ENCODE assay signal across 29 mouse cellular contexts in genomic region chr4:137778397-137779184, GRCm38 (mm10). TPM values are rescaled to one million over a fixed set of nuclear protein-coding genes. Genes with fewer than 3 reads are reported as not detected.
DNase-seq lines count a peak whose midpoint lies in the region; ATAC-seq and TF ChIP-seq lines count a peak whose summit lies in the region.
"Had no signal": no experiment of that assay in that cellular context is flagged by ENCODE, and none has a peak within 500 bp of the region (broad histone marks: within the 10 kb centered on the region; RNA-seq: fewer than 3 reads in every experiment).

No protein-coding gene starts in this region.

- H3K4me2 ChIP-seq in forebrain, postnatal 0 days (ENCODE audit: low read depth), result no peak overlapping the region
- no peak overlapping the region for H3K4me2 ChIP-seq in forebrain, embryonic 13.5 days
- H3K4me2 ChIP-seq in intestine, postnatal 0 days (replicated peaks; ENCODE audit: low read depth), result no peak overlapping the region
- H3K4me2 ChIP-seq: forebrain, embryonic 12.5 days; heart, embryonic 12.5 days; heart, embryonic 15.5 days; hindbrain, embryonic 13.5 days; intestine, embryonic 15.5 days had no signal

- 64% methylated on average over 17 of the region's 17 CpGs for WGBS in forebrain, postnatal 0 days
- 79% methylated on average over 17 of the region's 17 CpGs for WGBS in forebrain, embryonic 13.5 days
- 84% methylated on average over 17 of the region's 17 CpGs for WGBS in intestine, postnatal 0 days

- peaks cover 3% of the 10 kb centered on the region; the same call in 1 of the 2 replicates for H3K4me1 ChIP-seq in forebrain, postnatal 0 days (ENCODE audit: insufficient read depth)
- H3K4me1 ChIP-seq in forebrain, embryonic 13.5 days, result peaks cover 10% of the 10 kb centered on the region
- no peaks in the 10 kb centered on the region for H3K4me1 ChIP-seq in intestine, postnatal 0 days (replicated peaks; ENCODE audit: control insufficient read depth, insufficient read depth, low read length)

- H3K27me3 ChIP-seq in forebrain, postnatal 0 days (ENCODE audit: insufficient read depth, low read length), result no peaks in the 10 kb centered on the region
- H3K27me3 ChIP-seq in forebrain, embryonic 13.5 days, result no peaks in the 10 kb centered on the region
- no peaks in the 10 kb centered on the region for H3K27me3 ChIP-seq in intestine, postnatal 0 days (replicated peaks; ENCODE audit: control insufficient read depth, insufficient read depth, low read length)
- H3K27me3 ChIP-seq: forebrain, embryonic 12.5 days; hindbrain, embryonic 13.5 days; intestine, embryonic 15.5 days had no signal

- no peaks in the 10 kb centered on the region for H3K36me3 ChIP-seq in forebrain, postnatal 0 days (ENCODE audit: insufficient read depth)
- no peaks in the 10 kb centered on the region for H3K36me3 ChIP-seq in forebrain, embryonic 13.5 days (ENCODE audit: poor library complexity, severe bottlenecking)
- no peaks in the 10 kb centered on the region for H3K36me3 ChIP-seq in intestine, postnatal 0 days (ENCODE audit: control insufficient read depth, insufficient read depth)
- H3K36me3 ChIP-seq: forebrain, embryonic 12.5 days; heart, embryonic 12.5 days; heart, embryonic 15.5 days; hindbrain, embryonic 10.5 days; hindbrain, embryonic 13.5 days; intestine, embryonic 15.5 days had no signal

- no peaks in the 10 kb centered on the region for H3K9me3 ChIP-seq in forebrain, postnatal 0 days (ENCODE audit: low read length)
- no peaks in the 10 kb centered on the region for H3K9me3 ChIP-seq in forebrain, embryonic 13.5 days (replicated peaks)
- H3K9me3 ChIP-seq in intestine, postnatal 0 days (ENCODE audit: control insufficient read depth), result no peaks in the 10 kb centered on the region
- H3K9me3 ChIP-seq: forebrain, embryonic 12.5 days; heart, embryonic 12.5 days; heart, embryonic 15.5 days; hindbrain, embryonic 10.5 days; hindbrain, embryonic 13.5 days; intestine, embryonic 15.5 days had no signal

- DNase-seq in forebrain, postnatal 0 days, result no peak
- DNase-seq in ES-CJ7 (ENCODE audit: low read depth, low spot score) (peak; percentile 86), ZHBTc4 (ENCODE audit: low read depth, low spot score) (peak; percentile 74)
- DNase-seq in left cerebral cortex, adult 18-20 months (ENCODE audit: low spot score in 2 of 2), result no peak
- no peak for DNase-seq in thymus, postnatal 36 days
- DNase-seq: adrenal gland, adult 8-10 months; adrenal gland, postnatal 25 days; B cell, adult 2 months; cerebellum, adult 11-12 months; cerebellum, adult 8-10 months; cerebellum, postnatal 10 days; cerebellum, postnatal 36 days; embryo, embryonic 11 days; gastrocnemius, postnatal 25 days; heart, adult 18-20 months; heart, postnatal 10 days; heart, postnatal 36 days; kidney, adult 18-20 months had no signal

- no peak overlapping the region for H3K27ac ChIP-seq in forebrain, postnatal 0 days (ENCODE audit: low read depth, low read length)
- H3K27ac ChIP-seq in forebrain, embryonic 13.5 days, result no peak overlapping the region
- H3K27ac ChIP-seq in intestine, postnatal 0 days (ENCODE audit: low read depth, low read length), result no peak overlapping the region
- H3K27ac ChIP-seq: forebrain, embryonic 12.5 days; heart, embryonic 15.5 days; hindbrain, embryonic 10.5 days; hindbrain, embryonic 13.5 days; intestine, embryonic 15.5 days had no signal

- no peak overlapping the region for H3K9ac ChIP-seq in forebrain, postnatal 0 days
- no peak overlapping the region for H3K9ac ChIP-seq in forebrain, embryonic 13.5 days
- H3K9ac ChIP-seq in intestine, postnatal 0 days (ENCODE audit: low read depth, low read length), result no peak overlapping the region
- H3K9ac ChIP-seq: forebrain, embryonic 12.5 days; heart, embryonic 12.5 days; heart, embryonic 15.5 days; hindbrain, embryonic 13.5 days; intestine, embryonic 15.5 days had no signal

- no peak for TF ChIP-seq CTCF in forebrain, postnatal 0 days (IDR thresholded peaks at IDR 0.05; ENCODE audit: low read depth)
- TF ChIP-seq CTCF in intestine, postnatal 0 days (IDR thresholded peaks at IDR 0.05; ENCODE audit: low read depth), result no peak

- ATAC-seq in forebrain, postnatal 0 days, result peak; percentile 50; the same call in 1 of the 2 replicates
- ATAC-seq in forebrain, embryonic 13.5 days, result no peak
- ATAC-seq in intestine, postnatal 0 days, result no peak
- ATAC-seq: forebrain, embryonic 16.5 days; hindbrain, embryonic 16.5 days; intestine, embryonic 15.5 days had no signal

- no peak overlapping the region for H3K4me3 ChIP-seq in forebrain, postnatal 0 days (ENCODE audit: low read depth, low read length)
- no peak overlapping the region for H3K4me3 ChIP-seq in forebrain, embryonic 13.5 days
- H3K4me3 ChIP-seq in intestine, postnatal 0 days (ENCODE audit: low read depth, low read length), result no peak overlapping the region
- H3K4me3 ChIP-seq: erythroblast, embryonic 14.5 days; forebrain, embryonic 12.5 days; heart, embryonic 12.5 days; heart, embryonic 15.5 days; hindbrain, embryonic 10.5 days; hindbrain, embryonic 13.5 days; intestine, embryonic 15.5 days had no signal

RNA-seq across cellular contexts. Expression of gene Alpl, which starts 17.6 kb away (rescaled TPM):
- 10.1 and 11.2 TPM in 2 replicates for total RNA-seq in forebrain, postnatal 0 days (2014; rRNA removed)
- polyA plus RNA-seq in forebrain, postnatal 0 days (2015; fragmentation: Nextera tagmentation; extraction: Ambion mirVana), result 8.2 and 10.1 TPM in 2 replicates
- polyA plus RNA-seq in forebrain, embryonic 13.5 days (2015; fragmentation: Nextera tagmentation; extraction: Ambion mirVana), result 10.5 and 11.2 TPM in 2 replicates
- 10 to 100 TPM; 10.0 to 11.0 TPM for total RNA-seq in left cerebral cortex, adult 18-20 months (2021)
- polyA plus RNA-seq in intestine, postnatal 0 days (2015; fragmentation: Nextera tagmentation; extraction: Ambion mirVana), result 0.72 and 0.73 TPM in 2 replicates

Comparison
In these comparisons a context has a peak if more than half of its experiments do, and no peak if none do; other contexts are left out.
1. DNase-seq: peak in ES-CJ7 (single experiment) and ZHBTc4 (single experiment); none in forebrain, postnatal 0 days (single experiment), left cerebral cortex, adult 18-20 months (0 of 2) and thymus, postnatal 36 days (0 of 2).